Mouse (Mus musculus) liver, embryonic 13.5 days (tissue): Measurements from ENCODE around the gene Hgd. TPM values are rescaled to one million over a fixed set of nuclear protein-coding genes. Genes with fewer than 3 reads are reported as not detected.
A peak's percentile ranks its signal among the peaks of the same experiment; 100 is the strongest.

Experiments used
- ATAC-seq: fragments of 200-750 bp; cut with Nextera tagmentation; 2 replicates; pipeline ENCODE4 v1.8.0; 2017; ENCODE audit warnings: low read depth, mild to moderate bottlenecking, moderate number of reproducible peaks, moderate library complexity
- DNase-seq: peaks from one replicate; pipeline ENCODE4 v3.0.0; 2022
- H3K27ac ChIP-seq: fragments of 300-500 bp; sonication (generic); 2 replicates; pipeline ENCODE4 v1.5.1; 2015; ENCODE audit warnings: moderate library complexity, mild to moderate bottlenecking, inconsistent platforms
- H3K27me3 ChIP-seq: fragments of 300-500 bp; sonication (generic); 2 replicates; pipeline ENCODE4 v1.6.1; 2015; ENCODE audit warnings: mild to moderate bottlenecking, inconsistent platforms
- H3K36me3 ChIP-seq: fragments of 300-500 bp; sonication (generic); 2 replicates; pipeline ENCODE4 v1.6.1; 2015; ENCODE audit warnings: mild to moderate bottlenecking, inconsistent platforms
- H3K4me1 ChIP-seq: fragments of 300-500 bp; sonication (generic); replicated peaks from 2 replicates; pipeline ENCODE4 v1.6.1; 2015; ENCODE audit warnings: inconsistent platforms
- H3K4me2 ChIP-seq: fragments of 300-500 bp; sonication (generic); 2 replicates; pipeline ENCODE4 v1.6.1; 2015; ENCODE audit warnings: inconsistent platforms, mild to moderate bottlenecking, moderate library complexity
- H3K4me3 ChIP-seq: fragments of 300-500 bp; sonication (generic); replicated peaks from 2 replicates; pipeline ENCODE4 v1.5.1; 2015; ENCODE audit warnings: mild to moderate bottlenecking, inconsistent platforms
- H3K9ac ChIP-seq: fragments of 300-500 bp; sonication (generic); 2 replicates; pipeline ENCODE4 v1.6.1; 2015; ENCODE audit warnings: mild to moderate bottlenecking, inconsistent platforms
- H3K9me3 ChIP-seq: fragments of 300-500 bp; sonication (generic); replicated peaks from 2 replicates; pipeline ENCODE4 v1.6.1; 2016; ENCODE audit warnings: inconsistent platforms
- WGBS: fragments of 180-500 bp; shearing (Covaris S2); methylation state at CpG from one replicate; pipeline ENCODE4 v1.1.7; 2015; ENCODE audit not compliant: insufficient replicate concordance; 5-methylcytosine and 5-hydroxymethylcytosine counted together
- polyA plus RNA-seq: library from polyadenylated mRNA; unstranded; fragments of >200 nt; fragmentation: Nextera tagmentation; extraction: Ambion mirVana; gene quantifications from 2 replicates; pipeline ENCODE4 v1.2.1, GENCODE M21; 2015

Hgd gene
- polyA plus RNA-seq, 1 experiment from 2014 or later: 24.4 TPM

GRCm38 (mm10) chr16:37652654-37653053 is 72.7 kb downstream of the Hgd start:
- H3K27me3 ChIP-seq: no peaks in the 10 kb centered on the region
- DNase-seq: no peak
- peak overlapping the region; percentile 94; the same call in 1 of the 2 replicates for H3K9ac ChIP-seq
- 73% methylated on average over 5 of the region's 5 CpGs for WGBS
- H3K4me1 ChIP-seq: peaks cover 34% of the 10 kb centered on the region
- ATAC-seq: no peak
- H3K4me3 ChIP-seq: peak overlapping the region; percentile 86
- H3K27ac ChIP-seq: peak overlapping the region; percentile 91; the same call in 1 of the 2 replicates
- H3K4me2 ChIP-seq: peak overlapping the region; percentile 78
- H3K9me3 ChIP-seq: no peaks in the 10 kb centered on the region
- peaks cover 25% of the 10 kb centered on the region for H3K36me3 ChIP-seq

DNA sequence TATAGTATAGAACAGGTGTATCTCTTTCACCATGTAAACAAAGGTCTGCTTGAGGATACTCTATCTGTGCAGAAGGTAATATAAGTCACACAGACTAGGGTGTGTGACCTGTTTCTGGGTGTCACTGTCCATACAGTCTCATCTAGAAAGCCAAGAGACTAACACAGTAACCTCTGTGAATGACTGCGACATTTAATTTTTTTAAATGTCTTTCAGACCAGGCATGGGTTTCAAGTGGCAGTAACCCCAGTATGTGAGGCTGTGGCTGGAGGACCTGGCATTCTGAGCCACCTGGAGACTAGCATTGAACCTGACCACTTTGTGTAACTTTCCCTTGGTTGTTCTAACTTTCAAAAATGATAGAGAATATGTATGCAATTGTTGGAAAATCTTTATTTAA is 73.1 kb downstream of the Hgd start:
- Histone ChIP-seq H3K4me1 (peaks cover 34% of the 10 kb centered on the region), H3K9ac (peak overlapping the region; percentile 94), H3K4me2 (peak overlapping the region; percentile 78), H3K9me3 (no peaks in the 10 kb centered on the region), H3K4me3 (peak overlapping the region; percentile 86), H3K27me3 (no peaks in the 10 kb centered on the region), H3K36me3 (peaks cover 21% of the 10 kb centered on the region), H3K27ac (peak overlapping the region; percentile 91)
- 74% methylated on average over 1 of the region's 1 CpGs for WGBS
- ATAC-seq (no peak), DNase-seq (no peak)

GRCm38 (mm10) chr16:37653731-37654657 is 74.0 kb downstream of the Hgd start, which contains the start of gene Ndufb4:
Ndufb4 (minus strand) TSS chr16:37654453.
- peak; percentile 95 for ATAC-seq
- H3K27ac ChIP-seq: peak within 1 kb of the TSS; percentile 91

DNA sequence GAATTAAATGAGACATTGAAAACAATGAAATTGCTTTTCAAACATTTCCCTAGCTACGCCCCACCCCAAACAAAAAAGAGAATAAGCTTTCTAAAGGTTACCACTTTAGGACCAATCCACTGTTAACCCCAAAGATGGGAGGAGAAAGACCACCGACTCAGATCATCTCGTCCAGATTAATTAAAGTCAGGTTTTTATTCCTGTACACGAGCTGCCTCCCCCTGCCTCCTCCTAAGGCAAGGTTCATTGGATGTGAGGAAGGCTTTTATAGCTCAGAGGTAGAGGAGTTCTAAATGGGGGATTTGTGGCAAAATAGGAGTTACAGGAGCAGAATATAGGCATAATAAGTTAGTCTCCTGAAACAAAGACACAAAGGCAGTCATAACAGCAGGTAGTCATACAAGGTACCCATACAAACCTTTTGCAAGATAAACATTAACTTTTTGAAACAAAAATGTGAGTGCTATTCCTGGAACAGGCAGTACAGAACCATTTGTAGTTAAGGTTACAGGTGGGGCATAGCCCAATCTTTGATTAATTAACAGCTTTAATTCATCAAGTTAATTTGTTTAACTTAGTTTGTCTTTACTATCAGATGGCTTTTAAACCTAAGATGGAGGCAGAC is 75.0 kb downstream of the Hgd start:
- Histone ChIP-seq H3K4me2 (peak overlapping the region; percentile 62), H3K9ac (peak overlapping the region; percentile 42; the same call in 1 of the 2 replicates), H3K9me3 (no peaks in the 10 kb centered on the region), H3K27me3 (no peaks in the 10 kb centered on the region), H3K27ac (peak overlapping the region; percentile 51; the same call in 1 of the 2 replicates), H3K36me3 (peaks cover 14% of the 10 kb centered on the region), H3K4me3 (peak overlapping the region; percentile 86), H3K4me1 (peaks cover 34% of the 10 kb centered on the region)
- DNase-seq: no peak
- WGBS: 48% methylated on average over 4 of the region's 4 CpGs
- no peak for ATAC-seq

More at GRCm38 (mm10) chr16:37653731-37654657, 74.0 kb downstream of the Hgd start, which contains the start of gene Ndufb4:
- DNase-seq: peak; percentile 93
- Histone ChIP-seq H3K27me3 (no peaks in the 10 kb centered on the region), H3K36me3 (peaks cover 14% of the 10 kb centered on the region), H3K9me3 (no peaks in the 10 kb centered on the region), H3K4me2 (peak within 1 kb of the TSS; percentile 78), H3K4me3 (peak within 1 kb of the TSS; percentile 86), H3K9ac (peak within 1 kb of the TSS; percentile 94), H3K4me1 (peaks cover 34% of the 10 kb centered on the region)
- WGBS: under 1% methylated on average over 57 of the region's 58 CpGs

DNA sequence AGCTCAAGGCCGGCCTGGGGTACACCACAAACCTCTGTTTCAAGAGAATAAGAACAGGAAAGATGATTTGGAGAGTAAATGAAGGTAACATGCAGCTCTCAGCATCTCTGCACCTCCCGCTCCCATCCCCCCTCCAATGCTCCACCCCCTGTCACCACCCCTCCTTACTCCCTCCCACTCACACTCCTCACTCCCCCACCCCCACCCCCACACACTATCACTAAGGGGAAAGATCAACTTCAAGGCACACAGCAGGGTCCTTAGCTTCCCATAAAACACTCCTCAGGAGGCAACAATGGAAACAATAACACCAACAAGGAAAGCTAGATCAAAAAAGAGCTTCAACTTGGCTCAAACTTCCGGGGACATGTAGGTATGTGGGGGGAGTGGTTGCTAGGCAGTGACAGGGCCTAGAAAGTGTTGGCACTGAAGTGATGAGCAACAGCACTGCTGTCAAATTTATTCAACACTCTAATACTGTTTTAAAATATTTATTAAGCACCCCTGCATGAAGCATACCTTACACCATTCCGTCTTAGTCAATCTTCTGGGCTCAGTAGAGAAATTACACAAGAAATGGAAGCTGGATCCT is 75.9 kb downstream of the Hgd start:
- ATAC-seq: no peak
- no peaks in the 10 kb centered on the region for H3K27me3 ChIP-seq
- no peak overlapping the region for H3K27ac ChIP-seq
- H3K4me2 ChIP-seq: no peak overlapping the region
- 56% methylated on average over 4 of the region's 4 CpGs for WGBS
- DNase-seq: no peak
- H3K4me1 ChIP-seq: peaks cover 34% of the 10 kb centered on the region
- H3K4me3 ChIP-seq: no peak overlapping the region
- H3K36me3 ChIP-seq: peaks cover 8% of the 10 kb centered on the region
- H3K9ac ChIP-seq: no peak overlapping the region
- no peaks in the 10 kb centered on the region for H3K9me3 ChIP-seq

GRCm38 (mm10) chr16:37656796-37657195 is 76.8 kb downstream of the Hgd start:
- DNase-seq: no peak
- WGBS: 74% methylated on average over 7 of the region's 7 CpGs
- peaks cover 26% of the 10 kb centered on the region for H3K4me1 ChIP-seq
- no peak overlapping the region for H3K4me2 ChIP-seq
- no peaks in the 10 kb centered on the region for H3K9me3 ChIP-seq
- no peaks in the 10 kb centered on the region for H3K36me3 ChIP-seq
- H3K4me3 ChIP-seq: no peak overlapping the region
- H3K27me3 ChIP-seq: no peaks in the 10 kb centered on the region
- H3K9ac ChIP-seq: no peak overlapping the region
- no peak overlapping the region for H3K27ac ChIP-seq
- ATAC-seq: no peak

DNA sequence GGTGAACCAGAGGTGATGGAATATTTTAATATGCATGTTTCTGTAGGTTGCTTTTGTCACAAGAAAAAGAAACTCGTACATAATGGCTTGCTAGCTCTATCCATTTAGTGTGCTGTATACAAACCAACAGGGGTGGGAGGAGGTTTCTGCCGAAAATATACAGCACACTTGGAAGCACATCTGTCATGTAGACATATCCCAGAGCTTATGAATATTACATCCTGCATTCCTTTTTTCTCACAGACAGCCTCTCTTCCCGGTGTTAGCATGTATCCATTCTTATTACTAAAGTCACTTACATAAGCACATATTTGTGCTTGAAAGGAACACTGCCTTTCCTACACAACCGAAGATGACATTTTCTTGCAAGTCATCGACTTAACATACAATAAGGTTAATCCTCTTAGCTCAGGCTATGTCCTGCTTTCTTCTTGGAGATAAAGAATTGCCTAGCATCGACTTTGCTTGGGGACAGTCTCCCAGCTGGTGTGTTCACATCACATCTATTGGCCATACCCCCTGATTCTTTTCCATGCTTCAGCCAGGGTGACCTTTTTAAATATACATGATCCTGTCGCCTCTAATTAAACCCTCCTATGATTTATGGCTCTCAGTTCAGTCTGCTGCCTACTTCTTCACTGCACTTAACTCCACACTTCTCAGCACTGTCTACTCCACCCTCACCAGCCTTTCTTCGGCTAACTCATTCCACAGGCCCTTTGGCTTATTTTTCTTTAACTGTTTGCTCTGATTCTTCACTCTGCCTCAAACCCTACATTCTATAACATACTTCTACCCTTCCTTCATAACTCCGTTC is 83.9 kb downstream of the Hgd start:
- no peak overlapping the region for H3K4me3 ChIP-seq
- no peaks in the 10 kb centered on the region for H3K27me3 ChIP-seq
- H3K27ac ChIP-seq: no peak overlapping the region
- H3K9ac ChIP-seq: no peak overlapping the region
- no peak for ATAC-seq
- no peak overlapping the region for H3K4me2 ChIP-seq
- H3K4me1 ChIP-seq: no peaks in the 10 kb centered on the region
- 57% methylated on average over 9 of the region's 9 CpGs for WGBS
- H3K36me3 ChIP-seq: no peaks in the 10 kb centered on the region
- H3K9me3 ChIP-seq: no peaks in the 10 kb centered on the region
- no peak for DNase-seq

- Histone ChIP-seq H3K9ac (no peak overlapping the region), H3K27me3 (no peaks in the 10 kb centered on the region), H3K4me1 (no peaks in the 10 kb centered on the region), H3K4me2 (no peak overlapping the region), H3K9me3 (no peaks in the 10 kb centered on the region), H3K36me3 (no peaks in the 10 kb centered on the region), H3K27ac (no peak overlapping the region), H3K4me3 (no peak overlapping the region)
- WGBS: 57% methylated on average over 5 of the region's 5 CpGs
- no peak for ATAC-seq
- no peak for DNase-seq
Measured at GRCm38 (mm10) chr16:37665394-37665935, 85.5 kb downstream of the Hgd start.

DNA sequence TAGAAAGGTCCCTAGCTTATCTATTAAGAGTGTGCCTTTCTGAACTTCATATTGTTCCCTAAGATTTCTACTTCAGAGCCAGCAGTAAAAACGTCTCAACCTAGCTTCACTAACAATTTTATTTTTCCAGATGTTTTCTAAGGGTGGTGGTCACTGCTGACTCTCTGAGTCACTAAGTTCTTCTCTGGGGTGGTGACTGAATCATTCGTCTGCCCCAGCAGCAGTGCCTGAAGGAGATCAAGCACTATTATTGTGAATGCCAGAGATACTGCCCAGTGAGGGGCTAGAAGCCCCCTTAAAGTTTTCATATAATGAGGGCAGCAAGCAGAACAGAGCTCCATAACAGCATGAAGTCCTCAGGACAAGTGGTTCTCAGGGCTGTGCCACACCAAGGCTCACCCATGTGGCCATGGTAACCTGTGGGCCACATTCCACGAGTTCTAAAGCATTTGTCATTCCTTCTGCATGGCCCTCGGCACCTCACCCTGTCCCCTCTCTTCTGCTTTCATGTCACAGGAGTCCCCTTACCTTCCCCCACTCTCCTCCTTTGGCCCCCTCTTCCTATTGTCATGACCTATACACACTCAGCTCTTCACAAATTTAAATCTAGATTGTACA is 90.8 kb downstream of the Hgd start:
- H3K9ac ChIP-seq: no peak overlapping the region
- ATAC-seq: no peak
- no peaks in the 10 kb centered on the region for H3K9me3 ChIP-seq
- H3K27me3 ChIP-seq: no peaks in the 10 kb centered on the region
- no peak overlapping the region for H3K27ac ChIP-seq
- no peaks in the 10 kb centered on the region for H3K4me1 ChIP-seq
- H3K4me3 ChIP-seq: no peak overlapping the region
- DNase-seq: no peak
- H3K4me2 ChIP-seq: no peak overlapping the region
- H3K36me3 ChIP-seq: no peaks in the 10 kb centered on the region
- WGBS: 29% methylated on average over 4 of the region's 4 CpGs

DNA sequence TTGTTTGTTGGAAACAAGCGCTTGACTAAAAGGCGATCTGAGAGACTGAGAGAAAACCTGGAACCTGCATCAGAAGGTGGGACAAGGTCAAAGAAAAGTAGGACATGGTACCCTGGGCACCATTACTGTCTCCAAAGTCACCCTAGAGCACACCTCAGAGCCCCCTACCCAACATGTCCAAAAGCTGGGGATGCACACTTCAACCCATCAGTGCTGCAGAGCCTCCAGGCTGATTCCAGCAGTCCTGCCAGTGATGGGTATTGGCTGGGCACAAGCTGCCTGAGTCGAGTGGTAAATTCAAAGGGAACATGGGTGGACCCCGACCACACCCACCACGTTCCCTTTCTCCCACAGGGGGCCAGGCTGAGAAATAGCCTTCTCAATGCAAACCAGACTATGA is 95.4 kb downstream of the Hgd start:
- 67% methylated on average over 5 of the region's 5 CpGs for WGBS
- Histone ChIP-seq H3K36me3 (no peaks in the 10 kb centered on the region), H3K9me3 (no peaks in the 10 kb centered on the region), H3K27me3 (no peaks in the 10 kb centered on the region), H3K27ac (no peak overlapping the region), H3K4me2 (no peak overlapping the region), H3K9ac (no peak overlapping the region), H3K4me1 (no peaks in the 10 kb centered on the region), H3K4me3 (no peak overlapping the region)
- ATAC-seq (no peak), DNase-seq (no peak)
